Mouse (Mus musculus) layer of hippocampus, adult 18-20 months (tissue): ENCODE measurements around the gene Pdia5. TPM values are rescaled to one million over a fixed set of nuclear protein-coding genes. Genes with fewer than 3 reads are reported as not detected.

Source experiments
- DNase-seq, 2 experiments: peaks; one replicate each; pipeline ENCODE4 v3.0.0; 2022; ENCODE audit warnings: low spot score in 2 of 2
- microRNA-seq, 2 experiments: library from miRNA; unstranded; fragments of <30 nt; microRNA quantifications; one replicate each; pipeline ENCODE4 v1.2.0; 2021
- total RNA-seq, 2 experiments: library from RNA; stranded (reverse); gene quantifications; 2 replicates each; pipeline ENCODE4 v1.2.3; 2021

Pdia5 gene
- total RNA-seq, 2 experiments from 2014 or later: 2.5 to 3.5 TPM

- DNase-seq: no peak
Observed at GRCm38 (mm10) chr16:35362221-35362620, 128.5 kb downstream of the Pdia5 start.

- peak in 1 of 2 experiments; percentile 46 for DNase-seq
Observed at GRCm38 (mm10) chr16:35360593-35360992, 130.1 kb downstream of the Pdia5 start.

GRCm38 (mm10) chr16:35357449-35357848, 133.2 kb downstream of the Pdia5 start:
- DNase-seq: no peak

Small RNAs within 50 kb of the gene (microRNA-seq; reads per million reads assigned to microRNA genes)
- gene Gm25548: 0 reads per million in 2 experiments

Other genes starting within 250 kb of the Pdia5 start
- gene Sec22a, start 127.0 kb downstream of the Pdia5 start, total RNA-seq: 10 to 100 TPM; 12.6 to 17.6 TPM
- gene Sema5b, start 50.3 kb upstream of the Pdia5 start, total RNA-seq: 10 to 100 TPM; 11.1 to 14.1 TPM